Mouse (Mus musculus) stomach, embryonic 14.5 days (tissue): ENCODE results near the gene Myl6. TPM values are rescaled to one million over a fixed set of nuclear protein-coding genes. Genes with fewer than 3 reads are reported as not detected.

Source experiments
- ATAC-seq: fragments of 200-750 bp; cut with Nextera tagmentation; 2 replicates; pipeline ENCODE4 v1.8.0; 2017; ENCODE audit warnings: low read depth, moderate TSS enrichment; ENCODE audit not compliant: insufficient number of reproducible peaks, insufficient read depth, low FRiP score
- H3K27ac ChIP-seq: fragments of 300-500 bp; sonication (generic); 2 replicates; pipeline ENCODE4 v1.5.1; 2014; ENCODE audit warnings: mild to moderate bottlenecking, low read length, moderate library complexity, mixed read lengths
- H3K27me3 ChIP-seq: fragments of 300-500 bp; sonication (generic); 2 replicates; pipeline ENCODE4 v1.6.1; 2014; ENCODE audit warnings: low read length, control low read depth, mixed read lengths; ENCODE audit not compliant: control insufficient read depth, insufficient read depth
- H3K36me3 ChIP-seq: fragments of 300-500 bp; sonication (generic); 2 replicates; pipeline ENCODE4 v1.6.1; 2014; ENCODE audit warnings: mild to moderate bottlenecking, control low read depth, low read length, moderate library complexity, mixed read lengths; ENCODE audit not compliant: control insufficient read depth, insufficient read depth
- H3K4me1 ChIP-seq: fragments of 300-500 bp; sonication (generic); 2 replicates; pipeline ENCODE4 v1.6.1; 2014; ENCODE audit warnings: low read length, control low read depth, mixed read lengths; ENCODE audit not compliant: control insufficient read depth, insufficient read depth
- H3K4me2 ChIP-seq: fragments of 300-500 bp; sonication (generic); replicated peaks from 2 replicates; pipeline ENCODE4 v1.6.1; 2014; ENCODE audit warnings: low read depth, low read length, control low read depth
- H3K4me3 ChIP-seq: fragments of 300-500 bp; sonication (generic); 2 replicates; pipeline ENCODE4 v1.5.1; 2014; ENCODE audit warnings: low read depth, low read length, control low read depth
- H3K9ac ChIP-seq: fragments of 300-500 bp; sonication (generic); replicated peaks from 2 replicates; pipeline ENCODE4 v1.6.1; 2014; ENCODE audit warnings: low read depth, mild to moderate bottlenecking, control low read depth, low read length, moderate library complexity, mixed read lengths
- H3K9me3 ChIP-seq: fragments of 300-500 bp; sonication (generic); 2 replicates; pipeline ENCODE4 v1.6.1; 2016; ENCODE audit warnings: low read depth, low read length, control low read depth; ENCODE audit not compliant: control insufficient read depth
- WGBS: fragments of 180-500 bp; shearing (Covaris S2); extraction: QIAGEN DNeasy Blood & Tissue Kit; methylation state at CpG from one replicate; pipeline ENCODE4 v1.1.7; 2014; 5-methylcytosine and 5-hydroxymethylcytosine counted together
- polyA plus RNA-seq: library from polyadenylated mRNA; unstranded; fragments of >200 nt; fragmentation: Nextera tagmentation; extraction: Ambion mirVana; gene quantifications from 2 replicates; pipeline ENCODE4 v1.2.1, GENCODE M21; 2014

Myl6 gene
- polyA plus RNA-seq, 1 experiment from 2014 or later = 1,933 TPM

DNA sequence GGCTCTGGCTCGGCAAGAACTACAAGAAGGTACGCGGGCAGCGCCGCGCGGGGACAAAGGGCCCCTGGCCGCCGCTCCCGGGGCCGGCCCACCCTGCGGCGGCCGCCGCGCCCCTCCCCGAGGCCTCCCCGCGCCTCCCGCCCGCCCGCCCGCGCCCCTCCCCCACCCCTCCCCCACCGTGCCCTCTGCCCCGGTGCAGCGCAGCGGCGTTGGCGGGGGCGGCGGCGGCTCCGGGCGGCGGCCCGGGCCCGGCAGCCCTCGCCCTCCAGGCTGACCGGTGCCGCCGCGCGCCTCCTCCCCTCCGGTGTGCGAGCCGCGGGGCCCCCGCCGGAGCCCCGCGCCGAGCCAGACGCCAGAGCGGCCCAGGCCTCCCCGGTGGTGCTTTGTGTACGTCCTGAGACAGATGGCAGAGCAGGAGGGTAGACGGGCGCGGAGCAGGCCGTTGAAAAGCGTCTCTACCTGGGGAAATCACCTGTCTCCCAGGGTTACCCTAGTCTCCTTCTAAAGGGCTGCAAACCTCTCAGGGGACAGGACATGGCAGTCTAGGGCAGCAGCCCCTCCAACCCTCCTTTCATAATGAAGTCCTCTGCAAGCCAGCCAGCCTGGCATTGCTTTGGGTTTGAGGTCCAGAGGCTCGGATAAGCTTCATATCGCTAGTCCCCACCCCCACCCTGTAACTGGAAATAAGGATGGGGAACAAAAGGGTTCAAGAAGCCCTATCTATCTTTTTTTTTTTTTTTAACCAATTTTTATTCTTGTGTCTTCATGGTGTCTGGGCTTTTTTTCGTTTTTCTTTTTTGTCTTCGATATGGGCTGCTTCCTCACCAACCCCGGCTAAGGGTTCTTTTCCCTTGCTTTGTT, 34.3 kb downstream of the Myl6 start:
- Histone ChIP-seq H3K9me3 (no peaks in the 10 kb centered on the region), H3K4me2 (peak overlapping the region; percentile 86), H3K4me1 (peaks cover 13% of the 10 kb centered on the region), H3K36me3 (peaks cover 32% of the 10 kb centered on the region), H3K4me3 (peak overlapping the region; percentile 77), H3K27me3 (no peaks in the 10 kb centered on the region), H3K27ac (peak overlapping the region; percentile 93), H3K9ac (peak overlapping the region; percentile 92)
- WGBS = under 1% methylated on average over 44 of the region's 67 CpGs
- ATAC-seq = peak; percentile 43

DNA sequence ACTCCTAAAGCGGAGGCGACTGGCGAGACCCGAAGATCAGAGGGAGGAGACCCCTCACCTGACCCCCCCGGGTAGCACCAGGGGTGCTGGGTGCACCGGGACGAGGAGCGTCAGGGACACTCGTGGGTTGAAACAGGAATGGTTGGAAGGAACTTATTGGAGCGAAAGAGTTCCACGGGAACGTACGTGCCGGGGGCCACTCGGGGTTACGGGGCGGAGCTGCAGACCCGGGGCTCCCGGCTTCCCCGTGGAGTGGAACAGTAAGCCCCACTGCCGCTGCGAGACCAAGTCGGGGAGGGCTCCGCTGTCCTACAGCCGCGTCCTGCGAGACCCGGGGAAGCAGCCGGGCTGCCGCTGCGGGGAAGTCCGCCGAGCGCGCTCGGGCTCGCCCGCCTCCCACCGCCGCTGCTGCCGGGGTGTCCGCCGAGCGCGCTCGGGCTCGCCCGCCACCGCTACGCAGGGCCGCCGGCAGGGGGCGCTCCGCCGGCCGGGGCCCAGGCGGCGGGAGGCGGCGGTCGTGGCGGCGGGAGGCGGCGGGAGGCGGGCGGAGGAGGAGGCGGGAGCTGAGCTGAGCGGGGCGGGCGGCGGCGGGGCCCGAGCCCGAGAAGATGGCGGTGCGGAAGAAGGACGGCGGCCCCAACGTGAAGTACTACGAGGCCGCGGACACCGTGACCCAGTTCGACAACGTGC, 35.1 kb downstream of the Myl6 start, which contains the start of gene Smarcc2:
Gene Smarcc2, plus strand, starts transcription at position 530 of the 690 bp plus-strand sequence.
- peak within 1 kb of the TSS; percentile 77 for H3K4me3 ChIP-seq
- no peaks in the 10 kb centered on the region for H3K27me3 ChIP-seq
- H3K27ac ChIP-seq = peak within 1 kb of the TSS; percentile 93
- peak; percentile 83 for ATAC-seq
- under 1% methylated on average over 75 of the region's 86 CpGs for WGBS
- H3K36me3 ChIP-seq = peaks cover 24% of the 10 kb centered on the region
- peak within 1 kb of the TSS; percentile 92 for H3K9ac ChIP-seq
- peak within 1 kb of the TSS; percentile 86 for H3K4me2 ChIP-seq
- H3K9me3 ChIP-seq = no peaks in the 10 kb centered on the region
- H3K4me1 ChIP-seq = peaks cover 13% of the 10 kb centered on the region

DNA sequence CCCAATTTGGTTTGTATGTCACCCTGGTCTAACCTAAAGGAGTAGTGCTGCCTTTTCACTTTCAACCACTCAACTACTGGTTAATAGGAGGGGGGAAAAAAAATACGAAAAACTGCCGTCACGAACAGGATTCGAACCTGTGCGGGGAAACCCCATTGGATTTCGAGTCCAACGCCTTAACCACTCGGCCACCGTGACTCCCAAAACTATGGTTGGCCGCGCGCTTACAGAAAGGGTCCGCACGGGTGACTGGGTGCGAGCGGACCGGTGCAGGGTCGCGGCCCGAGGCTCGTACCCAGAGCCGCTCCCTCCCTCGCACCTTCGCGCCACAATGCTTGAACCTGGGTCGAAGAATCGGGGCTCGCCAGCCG, 35.6 kb downstream of the Myl6 start:
- H3K27ac ChIP-seq = peak overlapping the region; percentile 93
- H3K4me1 ChIP-seq = peaks cover 13% of the 10 kb centered on the region
- H3K9ac ChIP-seq = peak overlapping the region; percentile 92
- H3K9me3 ChIP-seq = no peaks in the 10 kb centered on the region
- peak overlapping the region; percentile 77 for H3K4me3 ChIP-seq
- H3K4me2 ChIP-seq = peak overlapping the region; percentile 46
- WGBS = under 1% methylated on average over 29 of the region's 29 CpGs
- H3K27me3 ChIP-seq = no peaks in the 10 kb centered on the region
- ATAC-seq = peak; percentile 62
- H3K36me3 ChIP-seq = peaks cover 19% of the 10 kb centered on the region

DNA sequence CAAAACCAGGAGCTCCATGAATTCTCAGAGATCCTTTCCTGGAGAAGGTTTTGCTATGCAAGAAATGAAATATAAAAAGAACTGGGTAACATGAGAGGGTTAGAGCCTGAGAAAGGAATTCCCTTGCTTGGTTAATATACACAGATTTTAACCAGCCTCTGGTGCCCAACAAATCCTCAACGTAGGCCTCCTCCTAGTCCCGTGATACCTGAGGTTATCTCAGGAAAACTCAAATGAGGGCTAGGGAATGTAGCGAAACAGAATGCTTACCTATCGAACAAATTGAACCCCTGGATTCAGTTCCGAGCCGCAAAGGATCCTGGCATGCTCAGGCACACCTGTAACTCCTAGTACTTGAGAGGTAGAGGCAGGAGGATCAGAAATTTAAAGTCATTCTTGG, 36.3 kb downstream of the Myl6 start:
- no peak overlapping the region; the same call in 1 of the 2 replicates for H3K4me3 ChIP-seq
- H3K27ac ChIP-seq = no peak overlapping the region
- no peak for ATAC-seq
- H3K4me2 ChIP-seq = 0 out of 2 replicates have a peak overlapping the region, but pooled peaks have one; percentile 46
- 80% methylated on average over 6 of the region's 6 CpGs for WGBS
- peaks cover 12% of the 10 kb centered on the region for H3K36me3 ChIP-seq
- no peaks in the 10 kb centered on the region for H3K27me3 ChIP-seq
- peaks cover 13% of the 10 kb centered on the region for H3K4me1 ChIP-seq
- no peak overlapping the region for H3K9ac ChIP-seq
- no peaks in the 10 kb centered on the region for H3K9me3 ChIP-seq

DNA sequence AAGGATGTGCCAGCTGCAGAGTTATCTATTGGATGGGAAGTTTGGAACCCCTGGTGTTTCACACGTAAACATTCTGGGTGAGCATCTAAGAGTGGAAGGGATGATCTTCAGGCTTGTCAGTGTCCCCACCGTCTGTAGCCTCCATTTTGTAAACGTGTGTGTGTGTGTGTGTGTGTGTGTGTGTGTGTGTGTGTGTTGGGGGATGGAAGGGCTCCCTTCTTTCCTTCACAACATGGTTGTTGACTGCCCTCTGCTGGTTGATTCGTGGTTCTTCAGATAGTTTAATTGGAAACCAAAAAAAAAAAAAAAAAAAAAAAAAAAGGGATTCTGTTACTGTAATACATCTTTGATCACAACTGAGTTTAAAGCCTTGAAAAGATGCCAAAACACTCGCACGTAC, 38.7 kb downstream of the Myl6 start:
- Histone ChIP-seq H3K9me3 (no peaks in the 10 kb centered on the region), H3K4me3 (no peak overlapping the region), H3K27me3 (no peaks in the 10 kb centered on the region), H3K27ac (no peak overlapping the region), H3K9ac (no peak overlapping the region), H3K4me2 (peak overlapping the region; percentile 26; the same call in 1 of the 2 replicates), H3K4me1 (peaks cover 2% of the 10 kb centered on the region), H3K36me3 (no peaks in the 10 kb centered on the region)
- WGBS = 3% methylated on average over 6 of the region's 6 CpGs
- ATAC-seq = no peak

DNA sequence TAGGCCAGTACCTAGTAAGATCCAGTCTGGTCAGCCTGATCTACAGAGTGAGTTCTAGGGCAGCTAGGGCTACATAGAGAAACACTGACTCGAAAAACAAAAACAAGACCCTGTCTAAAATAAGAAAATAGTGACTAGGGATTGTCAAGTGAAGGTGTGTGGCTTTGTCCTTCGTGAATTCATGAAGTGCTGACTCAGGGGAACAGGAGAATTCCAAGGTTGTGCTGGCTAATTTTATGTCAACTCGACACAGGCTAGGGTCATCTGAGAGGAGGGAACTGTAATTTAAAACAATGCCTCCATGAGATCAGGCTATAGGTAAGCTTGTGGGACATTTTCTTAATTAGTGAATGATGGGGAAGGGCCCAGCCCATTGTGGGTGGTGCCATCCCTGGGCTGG, 39.5 kb downstream of the Myl6 start:
- WGBS = 69% methylated on average over 3 of the region's 3 CpGs
- Histone ChIP-seq H3K4me3 (no peak overlapping the region), H3K4me2 (no peak overlapping the region), H3K36me3 (no peaks in the 10 kb centered on the region), H3K9ac (no peak overlapping the region), H3K9me3 (no peaks in the 10 kb centered on the region), H3K27me3 (no peaks in the 10 kb centered on the region), H3K4me1 (no peaks in the 10 kb centered on the region), H3K27ac (no peak overlapping the region)
- ATAC-seq = no peak

DNA sequence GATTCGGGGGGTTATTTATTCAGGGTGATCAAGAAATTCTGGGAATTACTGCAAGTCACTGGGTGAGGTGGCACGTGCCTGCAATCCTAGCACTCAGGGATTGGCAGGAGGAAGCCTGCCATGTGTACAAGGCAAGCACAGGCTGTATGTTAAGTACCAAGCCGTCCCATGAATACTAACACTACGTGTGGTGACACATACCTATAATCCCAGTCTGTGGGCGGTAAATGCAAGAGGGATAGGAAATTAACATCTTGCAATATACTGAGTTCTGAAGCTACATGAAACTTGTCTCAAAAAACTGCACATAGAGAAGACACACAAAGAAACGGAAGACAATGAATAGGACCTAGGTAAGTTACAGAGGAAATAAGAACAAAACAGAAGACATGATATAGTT, 42.9 kb downstream of the Myl6 start:
- 85% methylated on average over 6 of the region's 6 CpGs for WGBS
- no peak overlapping the region for H3K4me3 ChIP-seq
- no peaks in the 10 kb centered on the region for H3K27me3 ChIP-seq
- H3K9ac ChIP-seq = no peak overlapping the region
- ATAC-seq = no peak
- H3K4me1 ChIP-seq = no peaks in the 10 kb centered on the region
- no peaks in the 10 kb centered on the region for H3K36me3 ChIP-seq
- H3K9me3 ChIP-seq = no peaks in the 10 kb centered on the region
- no peak overlapping the region for H3K4me2 ChIP-seq
- H3K27ac ChIP-seq = no peak overlapping the region

DNA sequence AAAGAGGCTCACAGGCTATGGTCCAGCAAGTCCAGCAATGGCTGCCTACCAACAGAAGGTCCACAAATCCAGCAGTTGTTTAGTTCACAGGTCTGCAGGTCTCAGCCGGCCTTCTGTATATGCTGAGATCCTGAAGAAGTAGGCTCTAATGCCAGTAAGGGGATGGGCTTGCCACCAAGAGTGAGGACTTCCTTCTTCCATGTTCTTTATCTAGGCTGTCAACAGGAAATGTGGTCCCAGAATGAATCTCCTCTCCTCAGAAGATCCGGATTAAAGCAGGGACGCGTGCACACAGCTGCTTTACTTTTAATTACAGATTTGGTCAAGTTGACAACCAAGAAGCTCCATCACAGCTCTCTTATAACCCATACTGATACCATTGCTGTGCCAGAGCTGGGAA, 48.5 kb downstream of the Myl6 start:
- H3K27me3 ChIP-seq = no peaks in the 10 kb centered on the region
- H3K4me1 ChIP-seq = no peaks in the 10 kb centered on the region
- no peak overlapping the region for H3K4me2 ChIP-seq
- no peak overlapping the region for H3K4me3 ChIP-seq
- 71% methylated on average over 4 of the region's 4 CpGs for WGBS
- H3K27ac ChIP-seq = no peak overlapping the region
- ATAC-seq = no peak
- H3K9me3 ChIP-seq = no peaks in the 10 kb centered on the region
- no peak overlapping the region for H3K9ac ChIP-seq
- peaks cover 9% of the 10 kb centered on the region for H3K36me3 ChIP-seq
